Mouse (Mus musculus): ENCODE measurements around the gene Ank3. TPM values are rescaled to one million over a fixed set of nuclear protein-coding genes. Genes with fewer than 3 reads are reported as not detected.
"Not testable (repeated sequence)": the region's sequence is repeated elsewhere in the genome, so short reads cannot be mapped to it uniquely, and the experiment has no call there.

The Ank3 gene
- total RNA-seq, 2 experiments from 2014 or later = 67.9 to 68.1 TPM

DNA sequence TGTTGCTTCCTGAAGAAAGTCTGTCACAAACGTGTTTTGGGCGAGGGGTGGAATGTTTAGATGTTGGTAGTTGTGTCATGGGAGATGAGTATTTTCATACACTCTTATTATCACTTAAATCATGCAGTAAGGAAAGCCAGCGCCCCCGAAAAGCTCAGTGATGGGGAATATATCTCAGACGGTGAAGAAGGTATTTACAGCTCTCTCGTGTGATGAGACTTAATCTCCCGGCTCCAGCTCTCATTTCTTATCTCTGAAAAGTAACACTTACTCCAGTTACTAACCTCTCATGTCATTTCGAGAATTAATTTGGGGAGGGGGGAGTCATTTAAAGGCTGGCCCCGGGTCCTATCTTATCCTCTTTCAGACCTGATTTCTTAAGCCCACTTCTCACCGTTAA lies 505.7 kb downstream of the Ank3 start:
- DNase-seq = no peak

DNA sequence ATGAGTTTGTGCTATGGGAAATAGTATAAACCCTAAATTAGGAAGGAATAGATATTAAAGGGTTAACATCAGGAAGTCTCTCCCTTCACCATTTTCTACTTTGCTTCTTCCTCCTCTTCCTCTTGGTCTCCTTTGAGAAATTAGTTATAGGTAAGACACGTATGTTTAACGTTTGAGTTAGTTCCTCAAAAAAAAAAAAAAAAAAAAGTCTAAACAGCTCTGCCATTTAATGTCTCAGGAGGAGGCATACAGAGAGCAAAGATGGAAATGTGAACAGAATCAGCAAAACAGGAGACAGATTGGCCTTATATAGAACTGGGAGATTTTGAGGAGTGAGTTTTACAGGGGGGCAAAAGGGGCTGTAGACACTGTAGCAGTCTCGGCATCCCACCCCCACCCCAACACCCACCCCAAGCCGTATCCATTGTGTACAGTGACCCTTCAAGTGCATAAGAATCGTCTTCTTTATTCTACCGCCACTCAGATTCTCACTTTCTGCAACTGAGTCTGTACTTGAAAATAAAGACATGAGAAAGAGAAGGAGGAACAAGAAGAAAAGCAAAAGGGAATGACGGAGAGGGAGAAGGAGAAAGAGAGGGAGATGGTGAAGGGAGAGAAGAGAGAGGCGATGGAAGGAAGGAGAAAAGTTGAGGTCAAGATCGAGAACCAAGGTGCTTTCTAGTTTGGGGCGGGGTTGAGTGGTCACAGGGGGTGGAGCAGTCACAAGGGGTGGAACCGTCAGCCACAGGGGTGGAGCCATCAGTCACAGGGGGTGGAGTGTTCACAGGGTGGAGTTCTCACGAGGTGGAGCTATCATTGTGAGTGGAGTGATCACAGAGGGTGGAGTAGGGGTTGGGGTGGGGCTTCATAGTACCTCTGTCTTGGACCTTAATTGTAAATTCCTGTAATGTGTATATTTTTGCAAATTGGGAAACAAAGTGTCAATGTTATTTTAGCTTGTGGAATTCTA lies 509.5 kb downstream of the Ank3 start:
- no peak for DNase-seq

DNA sequence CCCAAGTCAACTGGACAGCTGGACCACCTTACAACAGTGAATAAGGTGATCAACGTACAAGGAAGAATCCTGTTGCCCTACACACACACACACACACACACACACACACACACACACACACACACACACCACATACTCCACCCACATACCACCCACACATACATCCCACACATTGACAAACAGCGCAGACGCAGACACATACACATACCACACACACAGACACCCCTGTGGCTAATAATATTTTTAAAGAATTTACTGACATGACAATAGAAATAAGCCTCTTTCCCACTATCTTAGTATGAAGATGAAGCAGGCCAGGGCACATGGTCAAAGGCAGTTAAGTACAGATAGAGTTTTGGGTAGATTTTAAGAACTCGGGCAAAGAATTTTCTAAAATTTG lies 511.3 kb downstream of the Ank3 start:
- no peak for DNase-seq

DNA sequence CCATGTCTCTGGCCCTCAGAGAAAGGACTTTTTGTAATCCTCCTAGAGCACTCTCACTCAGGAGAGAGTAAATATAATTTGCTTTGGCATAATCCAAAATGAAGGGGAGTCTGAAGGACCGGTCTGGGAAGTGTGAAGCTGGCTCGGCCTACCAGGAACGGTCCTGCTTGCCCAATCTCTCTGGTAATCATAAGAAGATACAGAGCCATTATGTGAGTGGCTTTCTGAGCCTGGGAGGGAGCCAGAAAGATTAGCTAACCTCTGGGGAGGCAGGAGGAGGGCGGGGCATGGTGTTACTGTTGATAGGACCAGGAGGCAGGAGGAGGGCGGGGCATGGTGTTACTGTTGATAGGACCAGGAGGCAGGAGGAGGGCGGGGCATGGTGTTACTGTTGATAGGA lies 511.7 kb downstream of the Ank3 start:
- DNase-seq = peak; percentile 70 to 72

DNA sequence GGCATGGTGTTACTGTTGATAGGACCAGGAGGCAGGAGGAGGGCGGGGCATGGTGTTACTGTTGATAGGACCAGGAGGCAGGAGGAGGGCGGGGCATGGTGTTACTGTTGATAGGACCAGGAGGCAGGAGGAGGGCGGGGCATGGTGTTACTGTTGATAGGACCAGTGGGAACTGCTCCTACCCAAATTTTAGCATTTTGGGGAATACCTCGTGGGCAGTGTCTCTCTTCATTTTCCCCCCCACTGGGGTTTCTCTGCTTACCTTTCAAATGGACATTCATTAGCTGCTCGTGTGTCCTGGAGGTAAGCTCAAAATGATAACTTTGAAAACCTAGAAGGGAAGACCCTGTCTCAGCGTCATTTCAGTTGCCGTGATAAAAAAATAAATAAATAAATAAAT lies 512.2 kb downstream of the Ank3 start:
- DNase-seq = not testable (repeated sequence)

DNA sequence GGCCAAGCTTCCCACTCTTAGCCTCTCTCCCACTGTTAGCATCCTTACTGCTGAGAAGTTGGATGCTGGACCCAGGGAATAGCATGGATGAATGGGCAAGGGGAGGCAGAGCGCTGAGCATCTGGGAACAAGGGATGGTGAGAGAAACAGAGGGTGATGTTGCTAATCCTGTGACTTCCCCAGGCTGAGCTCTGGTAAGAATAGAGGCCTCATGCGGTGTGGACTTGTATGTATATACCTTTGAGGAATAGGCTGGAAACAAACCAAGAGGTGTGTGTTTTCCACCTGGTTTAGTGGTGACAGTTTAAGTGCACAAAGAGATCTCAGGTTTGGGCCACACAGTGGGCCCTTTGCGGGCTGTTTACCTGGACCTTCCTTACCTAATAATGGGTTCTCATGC lies 517.0 kb downstream of the Ank3 start:
- no peak for DNase-seq

DNA sequence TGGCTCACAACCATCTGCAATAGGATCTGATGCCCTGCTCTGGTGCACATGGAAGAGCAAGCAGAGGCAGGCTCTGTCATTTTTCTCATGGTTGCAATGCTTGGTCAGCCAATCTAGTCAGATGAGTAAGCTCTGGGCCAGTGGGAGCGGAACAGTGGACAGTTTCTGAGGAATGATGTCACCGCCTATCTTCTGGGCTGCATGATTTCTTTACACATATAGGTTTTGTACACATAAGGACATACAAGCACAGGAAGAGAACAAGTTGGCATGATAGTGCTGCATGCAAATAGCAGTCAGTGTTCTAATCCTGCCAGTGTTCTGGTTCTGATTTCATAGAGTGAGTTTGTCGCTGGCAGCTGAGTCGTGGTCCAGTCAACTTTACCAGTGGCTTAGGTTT lies 517.6 kb downstream of the Ank3 start:
- DNase-seq = no peak

DNA sequence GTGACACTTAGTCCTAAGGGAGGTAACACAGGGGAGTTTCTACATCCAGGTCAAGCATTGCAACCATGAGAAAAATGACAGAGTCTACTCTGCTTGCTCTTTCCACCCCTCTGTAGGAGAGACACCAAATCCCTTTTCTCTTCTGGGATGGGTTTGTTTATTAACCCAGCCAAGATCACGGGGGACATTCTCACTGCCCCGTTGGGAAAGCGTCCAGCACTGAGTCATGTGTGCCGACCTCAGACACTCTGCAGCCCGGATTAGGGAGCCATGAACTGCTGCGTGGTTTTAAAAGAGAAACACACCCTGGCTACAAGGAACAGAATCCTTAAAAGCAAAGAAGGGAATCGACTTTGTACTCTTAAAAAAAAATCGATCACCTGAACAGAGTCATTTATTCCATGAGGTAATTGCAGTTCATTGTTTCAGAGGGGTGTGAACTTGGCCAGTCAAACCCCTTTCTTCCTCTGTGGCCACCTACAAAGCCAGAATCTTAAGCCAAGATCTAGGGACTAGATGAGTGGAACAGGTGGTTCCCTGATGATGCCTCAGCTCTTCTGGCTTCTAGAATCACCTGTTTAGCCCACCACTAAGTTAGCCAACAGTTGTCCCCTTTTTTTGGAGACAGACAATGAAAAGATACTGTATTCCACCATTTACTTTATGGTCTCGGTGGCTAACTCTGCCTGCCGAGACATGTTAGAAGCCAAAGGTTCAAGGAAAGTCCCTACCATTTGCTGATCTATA lies 518.3 kb downstream of the Ank3 start:
- peak; percentile 58 to 66 for DNase-seq

DNA sequence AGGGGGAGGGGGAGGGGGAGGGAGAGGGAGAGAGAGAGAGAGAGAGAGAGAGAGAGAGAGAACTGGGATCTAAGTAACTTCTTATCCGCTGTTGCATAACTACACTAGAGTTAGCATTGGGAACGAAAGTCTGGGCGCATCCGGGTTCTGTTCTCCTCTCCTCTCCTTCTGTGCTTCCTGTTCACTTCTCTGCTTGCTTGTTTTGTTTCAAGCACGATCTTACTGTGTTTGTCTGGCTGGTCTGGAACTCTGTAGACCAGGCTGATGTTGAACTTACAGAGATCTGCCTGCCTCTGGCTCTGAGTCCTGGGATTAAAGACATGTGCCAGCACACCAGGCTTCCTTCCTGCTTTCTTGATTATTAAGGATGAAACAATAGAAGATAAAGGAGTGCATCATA lies 519.1 kb downstream of the Ank3 start:
- no peak for DNase-seq

DNA sequence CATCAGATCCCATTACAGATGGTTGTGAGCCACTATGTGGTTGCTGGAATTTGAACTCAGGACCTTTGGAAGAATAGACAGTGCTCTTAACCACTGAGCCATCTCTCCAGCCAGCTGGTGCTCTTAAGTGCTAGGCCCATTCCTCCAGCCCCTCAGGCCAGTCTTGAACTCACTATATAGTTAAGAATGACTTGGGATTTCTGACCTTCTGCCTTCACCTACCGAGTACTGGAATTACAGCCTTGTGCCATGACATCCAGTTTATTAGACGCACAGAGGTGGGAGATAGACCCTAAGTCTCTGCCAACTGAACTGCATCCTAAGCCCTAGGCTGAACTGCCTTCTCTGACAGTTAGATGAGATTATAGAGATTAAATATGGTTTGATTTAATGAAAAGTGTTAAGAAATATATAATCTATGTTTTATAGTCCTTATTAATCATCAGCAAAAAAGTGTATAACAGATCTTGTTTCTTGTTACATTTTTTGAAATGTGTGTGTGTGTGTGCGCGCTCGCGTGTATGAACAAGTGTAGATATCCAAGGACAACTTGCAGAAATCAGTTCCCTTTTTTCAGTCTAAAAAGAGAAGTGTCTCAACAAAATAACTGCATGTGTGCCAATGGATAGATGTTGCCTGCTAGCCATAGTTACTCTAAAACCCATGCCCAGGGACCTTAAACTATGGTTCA lies 520.0 kb downstream of the Ank3 start:
- DNase-seq = no peak

DNA sequence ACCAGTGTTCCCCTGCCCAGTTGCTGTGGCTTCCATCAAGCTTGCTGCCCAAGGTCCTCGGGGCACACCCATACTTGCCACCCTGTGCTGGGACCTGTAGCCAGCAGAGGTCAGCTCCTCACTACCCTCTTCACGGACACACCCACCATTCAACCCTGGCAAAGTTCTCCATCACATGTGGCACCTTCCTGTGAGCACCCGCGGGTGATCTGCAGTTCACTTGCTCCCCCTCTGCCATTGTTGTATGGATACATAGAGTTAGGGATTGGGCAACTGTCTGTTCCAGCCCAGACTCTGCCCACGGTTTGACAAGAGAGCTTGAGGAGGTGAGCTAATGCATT lies 520.5 kb downstream of the Ank3 start:
- DNase-seq = no peak

DNA sequence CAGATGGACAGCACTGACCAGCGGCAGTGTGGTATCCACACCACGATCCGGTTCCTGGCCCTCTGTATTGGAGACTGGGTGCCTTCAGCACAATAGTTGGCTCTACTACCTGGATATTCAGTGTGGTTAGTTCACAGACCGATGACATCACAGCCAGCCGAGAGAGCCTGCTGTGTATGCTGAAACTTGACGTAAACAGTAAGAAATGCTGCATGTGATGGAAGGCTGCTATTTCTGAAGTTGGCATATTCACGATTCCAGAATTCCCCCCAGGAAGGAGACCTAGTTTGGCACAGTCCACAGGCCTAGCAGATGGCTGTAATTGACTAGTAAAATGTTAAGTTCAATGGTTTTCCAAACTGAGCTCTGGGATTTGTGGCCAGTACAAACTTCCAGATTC lies 521.2 kb downstream of the Ank3 start:
- no peak for DNase-seq

DNA sequence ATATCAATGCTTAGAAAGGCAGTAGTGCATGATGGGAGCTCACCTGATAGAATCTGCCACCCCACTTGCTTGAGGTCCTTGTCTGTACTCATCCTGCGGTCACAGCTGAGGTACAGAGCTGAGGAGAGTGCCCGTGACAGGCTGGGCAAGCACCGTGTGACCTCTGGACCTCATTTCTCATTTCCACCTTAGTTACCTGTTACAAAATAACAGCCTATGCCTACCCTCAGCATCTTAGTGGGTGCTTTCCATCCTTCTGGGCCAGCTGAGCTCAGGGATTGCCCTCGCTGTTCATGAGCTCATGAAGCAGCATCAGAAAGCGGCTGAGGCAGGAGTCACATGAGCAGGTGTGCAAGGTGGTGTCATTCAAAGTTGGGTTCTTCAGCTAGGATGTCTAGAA lies 523.5 kb downstream of the Ank3 start:
- DNase-seq = no peak

DNA sequence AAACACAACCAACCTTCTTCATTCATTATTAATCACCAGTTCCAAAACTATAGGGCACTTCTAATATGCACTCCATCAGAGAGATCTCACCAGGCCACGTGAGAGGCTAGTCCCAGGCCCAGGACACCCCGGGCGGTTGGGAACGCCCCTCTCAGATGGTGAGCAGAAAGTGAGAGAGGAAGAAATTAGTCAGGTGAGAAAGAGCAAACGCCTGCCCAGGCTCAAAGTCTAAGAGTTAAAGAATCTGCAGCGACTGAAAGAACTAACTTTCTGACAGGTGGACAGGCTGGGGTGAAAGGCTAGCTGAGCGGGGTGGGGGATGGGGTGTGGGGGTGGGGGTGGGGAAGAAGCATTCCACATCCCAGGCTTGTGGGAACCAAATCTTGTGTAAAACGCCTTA lies 525.2 kb downstream of the Ank3 start:
- no peak for DNase-seq

DNA sequence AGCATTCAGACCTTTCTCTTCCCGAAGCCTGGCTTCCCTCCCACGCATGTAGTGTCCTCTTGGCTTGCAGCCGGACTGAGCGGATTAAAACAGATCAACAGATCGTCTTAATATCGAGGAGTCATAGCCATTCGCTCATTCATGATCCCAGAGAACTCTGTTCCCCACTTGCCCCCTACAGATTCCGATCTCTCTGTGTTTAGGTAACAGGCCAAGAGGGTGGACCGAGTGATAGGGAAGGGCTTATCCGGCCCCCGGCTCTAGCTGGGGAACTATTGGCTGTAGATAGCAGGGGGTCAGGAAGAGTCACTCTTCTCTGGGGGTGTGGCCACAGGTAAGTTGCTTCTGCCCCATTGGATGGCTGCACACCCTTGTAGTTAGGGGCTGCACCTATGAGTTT lies 525.7 kb downstream of the Ank3 start:
- DNase-seq = peak; percentile 72 to 78

DNA sequence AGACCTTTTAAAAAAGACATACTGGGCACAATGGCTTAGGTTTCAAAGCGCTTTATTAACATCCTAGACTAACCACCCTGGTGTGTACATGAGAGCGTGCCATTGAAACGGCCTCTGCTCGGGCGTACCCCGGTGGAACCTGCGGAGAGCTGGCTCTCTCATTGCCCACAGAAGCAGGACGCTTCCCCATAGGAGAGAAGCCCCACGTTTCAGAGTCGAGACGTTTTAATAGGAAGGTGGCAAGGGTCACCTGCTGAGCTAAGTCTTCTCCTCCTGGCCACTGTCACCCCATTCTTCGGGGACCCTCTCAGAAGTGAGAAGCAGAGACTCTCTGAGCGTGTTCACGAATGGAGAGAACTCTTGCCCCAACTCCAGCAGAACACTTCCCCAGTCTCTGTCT lies 526.3 kb downstream of the Ank3 start:
- DNase-seq = peak in 1 of 2 experiments; percentile 51

DNA sequence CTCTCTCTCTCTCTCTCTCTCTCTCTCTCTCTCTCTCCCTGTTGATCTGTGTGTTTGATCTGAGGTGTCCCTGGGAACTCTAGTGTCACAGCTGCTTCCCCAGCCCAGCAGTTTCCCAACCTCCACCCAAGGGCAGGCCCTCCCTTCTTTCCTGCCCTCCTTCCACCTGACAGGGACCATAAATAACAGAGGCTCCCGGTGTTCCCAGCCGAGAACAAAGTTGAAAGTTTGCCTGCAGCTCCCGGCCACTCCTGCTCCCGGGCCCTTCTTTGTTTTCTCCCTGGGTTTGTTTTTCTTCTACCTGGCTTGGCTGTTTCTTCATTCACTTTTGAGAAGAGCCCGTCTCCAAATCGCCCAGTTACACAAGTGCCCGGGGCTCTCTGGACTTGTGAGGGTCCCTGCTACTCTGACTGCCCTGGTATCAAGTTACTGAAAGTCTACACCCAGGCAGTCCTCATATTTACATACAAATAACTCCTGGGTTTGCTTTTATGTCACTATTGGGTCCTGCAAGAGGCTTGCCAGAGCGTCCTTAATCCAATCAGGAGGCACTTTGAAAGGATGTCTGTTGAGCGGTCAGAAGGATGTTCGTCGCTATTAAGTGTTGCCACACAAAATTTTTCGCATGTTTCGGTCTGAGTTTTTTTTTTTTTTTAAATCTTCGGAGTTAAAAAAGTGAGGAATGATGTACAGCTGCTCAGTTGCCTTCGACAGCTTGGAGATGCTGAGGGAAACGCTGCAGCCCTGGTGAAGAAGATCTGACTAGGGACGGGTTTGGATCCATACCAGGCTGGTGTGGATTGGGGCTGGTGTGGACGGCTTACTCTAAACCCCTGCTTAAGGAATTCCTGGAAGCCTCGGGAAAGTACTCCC lies 526.9 kb downstream of the Ank3 start:
- DNase-seq = peak; percentile 69 to 73

DNA sequence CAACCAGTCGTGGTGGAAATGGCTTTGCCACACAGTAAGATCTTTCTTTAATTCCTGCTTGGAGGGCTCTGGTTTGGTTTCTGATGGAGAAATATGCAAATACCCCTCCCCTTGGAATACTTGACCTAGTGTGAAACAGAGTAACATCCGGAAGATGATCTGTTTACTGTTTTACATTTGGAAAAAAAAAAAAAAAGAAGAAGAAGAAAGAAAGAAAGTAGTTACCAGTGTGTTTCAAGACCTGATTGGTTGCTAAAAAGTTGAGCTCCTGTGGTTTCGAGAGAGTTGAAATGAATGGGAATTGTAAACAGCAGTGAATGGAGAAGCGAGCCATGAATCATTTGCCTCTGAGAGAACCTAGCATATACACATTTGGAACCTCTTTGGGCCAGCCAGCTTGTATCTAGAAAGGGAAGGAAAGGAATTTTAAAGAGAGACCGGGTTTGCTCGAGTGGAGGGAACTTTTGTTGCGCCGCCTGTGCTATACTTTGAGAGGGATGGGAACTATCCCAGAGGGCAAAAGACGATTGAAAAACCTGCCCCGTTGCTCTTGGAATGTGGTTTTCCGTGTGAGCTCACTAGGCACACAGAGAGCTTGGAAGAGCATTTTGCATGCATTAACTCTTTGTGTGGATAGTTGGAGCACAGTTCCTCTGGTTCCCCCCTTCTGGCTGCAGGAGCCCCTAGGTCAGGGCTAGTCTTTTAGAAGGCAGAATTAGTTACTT lies 527.7 kb downstream of the Ank3 start:
- no peak for DNase-seq

DNA sequence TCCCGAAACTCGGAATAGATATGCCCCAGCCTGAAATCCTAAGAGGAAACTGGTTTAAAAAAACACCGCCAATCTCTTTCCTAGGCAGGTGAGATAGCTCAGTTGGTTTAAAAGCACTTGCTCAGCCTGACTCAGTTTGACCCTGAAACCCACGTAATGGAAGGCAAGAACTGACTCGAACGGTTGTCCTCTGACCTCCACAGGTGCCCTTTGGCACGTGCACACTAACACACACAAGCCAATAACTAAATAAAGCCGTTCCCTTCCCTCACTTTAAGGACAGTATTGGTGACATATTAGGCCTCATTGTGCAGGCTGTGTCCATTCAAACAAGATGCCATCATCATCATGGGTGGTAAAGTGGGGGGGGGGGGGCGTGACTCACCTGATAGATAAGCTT lies 528.4 kb downstream of the Ank3 start:
- DNase-seq = no peak

DNA sequence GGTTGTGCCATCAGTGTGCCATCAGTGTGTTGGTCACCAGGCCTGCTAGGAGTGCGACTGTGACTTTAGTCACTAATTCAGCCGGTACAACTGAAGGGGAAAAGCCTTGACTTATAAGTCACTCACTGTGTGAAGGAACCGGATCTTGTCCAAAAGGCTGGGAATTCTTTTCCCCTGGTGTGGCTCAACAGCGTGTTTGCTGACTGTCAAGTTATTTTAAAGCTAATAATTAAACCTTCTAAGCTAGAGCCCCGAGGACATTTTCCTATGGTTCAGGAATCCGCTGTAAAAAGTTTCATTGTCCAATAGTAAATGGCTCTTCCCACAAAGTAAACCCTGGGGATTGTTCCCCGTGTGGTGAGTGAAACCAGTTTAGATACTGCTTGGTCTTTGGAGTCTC lies 529.8 kb downstream of the Ank3 start:
- DNase-seq = no peak

DNA sequence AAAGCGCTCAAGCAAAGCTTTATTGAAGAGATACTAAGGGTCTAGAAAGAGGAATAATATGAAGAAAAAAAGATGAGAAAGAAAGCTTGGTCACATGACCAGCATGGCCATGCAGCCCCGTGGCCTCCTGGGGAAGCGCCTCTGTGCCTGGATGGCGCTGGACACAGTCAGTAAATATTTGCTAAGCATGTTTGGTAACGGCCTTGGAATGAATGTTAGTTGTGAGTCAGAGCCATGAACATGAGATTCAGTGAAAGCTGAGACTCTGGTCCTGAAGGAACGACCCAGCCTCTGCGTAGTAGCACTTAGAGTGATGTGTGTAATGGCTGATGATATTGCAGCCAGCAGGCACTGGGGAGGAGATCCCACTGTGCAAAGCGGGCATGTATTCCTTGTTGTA lies 531.9 kb downstream of the Ank3 start:
- DNase-seq = no peak

All from heart, adult 18-20 months (tissue).